Mouse (Mus musculus) skeletal muscle tissue, adult 2 months (tissue): ENCODE results near the gene Rnf144b.

Experiments used
- DNase-seq: peaks from one replicate; pipeline ENCODE4 v3.0.0-alpha.2; 2012; ENCODE audit warnings: low read depth, low spot score

Rnf144b gene

DNA sequence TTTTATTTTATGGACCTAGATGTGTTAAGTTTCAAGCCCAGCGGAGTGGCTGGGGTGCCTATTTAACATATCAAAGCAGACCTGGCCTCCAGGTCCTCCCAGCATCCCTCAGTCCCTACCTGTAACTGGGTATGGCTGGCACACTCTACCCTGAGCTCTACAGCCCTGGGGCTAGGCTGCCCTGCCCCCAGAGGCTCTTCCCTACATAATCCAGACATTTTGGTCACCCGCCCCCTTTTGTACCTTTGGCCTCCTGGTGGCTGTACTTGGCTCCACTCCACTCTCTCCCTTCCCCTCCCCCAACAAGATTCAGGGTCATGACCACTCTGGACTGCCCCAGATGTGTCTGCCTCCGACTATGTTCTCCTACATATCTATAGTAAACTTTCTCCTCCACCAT is 2.0 kb downstream of the Rnf144b start:
- DNase-seq: no peak

DNA sequence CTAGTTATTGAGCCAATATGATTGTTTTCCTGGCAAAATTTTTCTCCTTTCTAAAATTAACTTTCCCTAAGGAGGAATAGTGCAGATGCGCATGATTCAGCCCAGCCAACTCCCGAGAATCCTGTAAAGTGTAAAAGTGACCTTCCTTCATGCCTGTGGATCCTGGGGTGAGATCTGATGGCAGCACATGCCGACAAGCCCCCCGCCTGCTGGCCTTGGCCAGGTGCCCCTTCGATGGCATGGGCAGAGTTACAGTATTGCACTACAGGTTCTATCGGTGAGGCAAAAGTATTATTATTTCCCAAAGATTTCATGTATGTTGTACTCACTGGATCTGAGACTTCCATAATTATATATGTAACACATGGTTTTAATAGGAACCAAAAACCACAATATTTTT is 2.5 kb downstream of the Rnf144b start:
- DNase-seq: no peak

GRCm38 (mm10) chr13:47125595-47125994 is 3.1 kb downstream of the Rnf144b start:
- no peak for DNase-seq

DNA sequence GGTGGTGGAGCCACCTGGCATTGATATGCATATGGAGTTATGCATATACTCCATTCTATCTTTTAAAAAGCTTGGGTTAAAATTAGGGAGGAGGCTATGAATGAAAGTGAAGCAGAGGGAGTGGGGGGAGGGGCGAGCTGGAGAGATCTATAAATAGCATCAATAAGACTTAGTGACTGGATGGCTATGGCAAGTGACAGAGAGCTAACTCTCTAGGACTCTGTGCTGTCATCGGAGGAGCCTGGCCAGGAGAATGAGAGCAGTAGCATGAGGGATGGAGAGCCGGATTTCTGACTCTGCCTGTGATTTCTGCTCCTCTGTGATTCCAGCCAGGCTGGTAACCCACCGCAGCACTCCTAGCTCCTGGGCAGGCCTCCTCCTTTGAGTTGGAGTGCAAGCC is 6.6 kb downstream of the Rnf144b start:
- no peak for DNase-seq

DNA sequence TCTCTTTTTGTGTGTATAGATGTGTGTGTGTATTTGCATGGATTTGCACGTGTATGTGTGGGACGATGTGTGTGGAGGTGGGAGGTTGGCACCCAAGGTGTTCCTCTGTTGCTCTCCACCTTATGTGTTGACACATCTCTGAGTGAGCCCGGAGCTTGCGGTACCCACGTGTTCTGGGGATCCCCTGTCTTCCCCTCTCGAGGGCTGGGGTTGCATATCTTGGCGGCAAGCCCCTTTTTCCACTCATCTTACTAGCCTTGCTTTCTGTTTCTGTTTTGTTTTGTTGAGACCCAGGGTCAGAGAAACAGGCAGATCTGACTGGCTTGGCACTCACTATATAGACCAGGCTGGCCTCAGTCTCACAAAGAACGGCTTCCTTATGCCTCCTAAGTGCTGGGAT is 10.6 kb downstream of the Rnf144b start:
- no peak for DNase-seq

DNA sequence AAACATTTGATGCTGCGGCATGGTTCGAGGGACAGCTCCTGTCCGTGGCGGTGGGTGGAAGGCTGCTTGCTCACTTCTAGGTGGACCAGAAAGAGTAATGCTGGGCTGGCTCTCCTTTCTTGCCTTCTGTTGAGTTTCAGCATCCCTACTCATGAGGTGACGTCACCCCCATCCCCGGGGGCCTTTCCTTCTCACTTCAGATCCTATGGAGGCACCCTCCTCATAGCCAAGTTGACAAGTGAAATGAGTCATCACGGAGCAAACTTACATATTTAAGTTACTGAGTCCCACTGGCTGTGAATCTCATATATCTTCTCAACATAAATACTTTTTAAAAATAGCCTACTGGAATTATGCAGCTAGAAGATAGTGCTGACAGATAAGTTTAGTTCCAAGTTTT is 12.4 kb downstream of the Rnf144b start:
- no peak for DNase-seq

GRCm38 (mm10) chr13:47135741-47136140 is 13.3 kb downstream of the Rnf144b start:
- DNase-seq: no peak

DNA sequence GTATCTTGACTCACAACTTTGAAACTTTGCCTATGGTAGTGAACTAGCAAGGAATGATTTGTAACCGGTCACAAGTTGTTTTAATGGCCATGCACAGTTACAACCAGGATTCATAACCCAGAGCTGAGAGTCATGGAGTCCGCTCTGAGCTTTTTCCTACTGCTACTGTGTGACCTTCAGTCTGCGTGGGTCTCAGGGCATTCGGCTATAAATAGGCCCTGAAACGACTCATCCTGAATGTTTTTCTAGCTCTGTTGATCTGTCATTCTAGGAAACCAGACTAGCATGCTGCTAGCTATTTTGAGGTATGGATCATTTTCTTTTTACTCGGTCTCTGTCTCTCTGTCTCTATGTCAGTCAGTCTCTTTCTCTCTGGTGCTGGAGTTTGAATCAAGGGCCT is 20.3 kb downstream of the Rnf144b start:
- peak; percentile 74 for DNase-seq

- no peak for DNase-seq
Measured at GRCm38 (mm10) chr13:47145939-47146338, 23.5 kb downstream of the Rnf144b start.

DNA sequence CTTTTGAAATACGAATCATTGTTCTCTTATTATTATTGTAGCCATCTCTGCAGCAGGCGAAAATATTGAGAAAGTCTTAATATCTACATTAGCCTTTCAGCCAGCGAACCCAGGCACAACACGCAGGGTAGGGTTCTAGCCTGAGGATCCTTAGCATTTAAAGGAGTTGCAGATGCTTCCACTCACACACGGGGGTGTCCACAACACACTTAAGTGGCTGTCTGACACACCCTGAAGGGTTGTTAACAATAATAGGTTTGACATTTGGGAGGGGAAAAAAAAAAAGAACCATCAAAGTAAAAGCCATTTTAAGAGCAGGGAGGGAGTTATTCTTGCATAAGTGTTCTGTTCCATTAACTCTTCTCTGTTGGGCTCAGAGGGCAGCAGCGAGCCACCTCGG is 23.9 kb downstream of the Rnf144b start:
- DNase-seq: no peak

DNA sequence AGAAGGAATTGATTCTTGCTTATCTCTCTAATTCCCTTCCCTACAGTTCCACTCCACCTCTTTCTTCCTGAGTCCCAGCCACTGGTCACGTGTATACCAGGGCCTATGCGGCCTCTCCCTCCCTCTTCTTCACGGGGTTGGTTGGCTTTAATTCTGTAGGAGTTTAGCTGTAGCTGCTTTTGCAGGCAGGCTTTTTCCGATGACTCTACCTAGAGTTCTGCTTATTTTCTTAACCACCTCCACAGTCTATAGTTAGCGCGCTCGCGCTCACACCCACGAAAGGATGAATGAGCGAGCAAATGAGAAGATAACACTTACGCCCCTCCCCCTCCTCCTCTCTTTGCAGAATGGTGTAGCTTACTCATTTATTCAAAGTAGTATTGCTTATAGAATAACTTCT is 26.1 kb downstream of the Rnf144b start:
- no peak for DNase-seq

DNA sequence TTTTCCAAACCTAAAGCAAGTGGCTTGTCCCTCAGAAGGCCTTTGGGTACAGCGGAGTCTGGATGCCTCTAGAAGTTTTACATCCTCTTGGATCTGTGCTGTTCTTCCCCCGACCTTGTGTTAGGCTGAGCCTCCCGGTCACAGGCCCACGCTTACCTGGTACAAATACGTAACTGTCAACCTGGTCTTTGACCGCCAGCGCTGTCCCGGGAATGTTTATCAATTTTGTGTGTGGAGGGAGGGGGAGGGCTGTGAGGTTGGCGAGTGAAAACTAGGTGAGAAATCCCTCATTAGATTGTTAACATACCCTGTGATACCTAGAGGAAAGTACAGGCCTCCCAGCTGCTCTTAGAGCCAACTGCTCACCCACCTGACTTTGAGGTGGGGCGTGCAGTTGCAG is 27.5 kb downstream of the Rnf144b start:
- no peak for DNase-seq

DNA sequence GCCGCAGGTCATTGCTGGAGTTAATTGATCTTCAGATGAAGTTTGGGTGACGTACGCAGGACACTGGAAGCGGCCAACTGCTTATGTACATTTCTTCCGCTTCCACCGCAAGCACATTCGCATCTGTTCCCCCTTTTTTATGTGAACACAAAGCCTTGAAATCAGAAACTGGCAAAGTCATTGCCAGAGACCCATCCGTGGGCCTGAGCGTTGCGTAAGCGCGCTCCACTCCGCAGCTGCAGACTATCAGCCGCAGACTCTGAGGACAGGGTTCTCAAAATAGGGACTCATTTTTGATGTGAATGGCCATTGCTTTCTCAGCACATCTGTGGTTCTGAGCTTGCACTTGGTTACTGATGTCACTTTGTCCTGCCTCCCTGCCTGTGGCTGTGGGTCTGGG is 28.6 kb downstream of the Rnf144b start:
- no peak for DNase-seq

DNA sequence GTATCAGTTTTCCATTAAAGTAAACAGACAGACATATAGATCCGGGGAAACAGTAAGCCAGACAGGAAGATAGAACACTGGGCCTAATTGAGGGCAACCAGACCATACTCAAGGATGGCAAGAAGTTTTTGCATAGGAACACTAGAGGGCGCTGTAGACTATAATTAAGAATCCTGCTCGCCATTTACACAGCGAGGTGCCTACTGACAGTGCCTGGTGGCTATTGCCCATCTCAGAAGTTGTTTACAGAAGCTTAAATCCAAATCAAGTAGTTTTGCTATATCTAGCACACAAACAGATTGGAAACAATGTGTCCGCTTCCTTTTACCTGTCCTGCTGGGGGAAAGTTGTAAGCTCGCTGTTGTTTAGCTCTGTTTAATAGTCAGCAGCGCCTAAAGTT is 29.9 kb downstream of the Rnf144b start:
- DNase-seq: peak; percentile 75

- DNase-seq: no peak
Measured at GRCm38 (mm10) chr13:47153206-47153605, 30.8 kb downstream of the Rnf144b start.

GRCm38 (mm10) chr13:47154866-47155265 is 32.4 kb downstream of the Rnf144b start:
- no peak for DNase-seq

GRCm38 (mm10) chr13:47156841-47157240 is 34.4 kb downstream of the Rnf144b start:
- no peak for DNase-seq

DNA sequence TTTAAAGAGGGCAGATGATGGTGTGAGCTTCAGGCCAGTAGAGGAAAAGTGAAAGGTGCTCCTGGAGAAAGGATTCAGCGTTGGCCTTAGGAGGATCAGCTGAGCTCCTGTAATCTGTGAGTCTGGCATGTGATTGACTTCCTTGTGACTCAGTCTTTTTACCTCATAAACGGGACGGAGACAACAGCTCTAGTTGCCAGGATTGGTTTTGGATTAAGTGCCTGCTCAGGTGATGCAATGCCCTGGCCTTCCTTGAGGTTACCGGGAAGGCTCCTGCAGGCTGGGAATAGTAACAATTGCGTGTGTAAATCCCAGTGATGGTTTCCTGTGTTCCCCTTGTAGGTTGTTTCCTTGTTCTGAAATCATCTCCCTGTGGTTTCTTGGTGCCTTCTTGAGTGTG is 39.5 kb downstream of the Rnf144b start:
- no peak for DNase-seq

DNA sequence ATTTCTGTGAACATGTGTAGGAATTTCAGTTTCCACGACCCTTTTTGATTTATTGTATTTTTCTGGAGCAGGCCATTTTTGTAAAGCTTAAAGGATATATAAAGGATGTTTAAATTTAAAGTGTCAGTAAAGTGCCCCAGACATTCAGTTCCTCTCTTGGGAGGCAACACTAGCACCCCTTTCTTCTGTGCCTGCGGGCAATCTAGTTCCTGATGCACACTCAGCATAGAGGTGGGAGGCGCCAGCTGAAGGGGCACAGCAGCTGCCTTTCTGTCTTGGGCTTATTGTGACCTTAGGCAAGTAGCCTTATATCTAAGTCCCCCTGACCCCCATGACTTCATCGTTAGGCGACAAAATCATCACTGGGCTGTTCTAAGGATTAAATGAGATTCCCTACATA is 42.3 kb downstream of the Rnf144b start:
- DNase-seq: no peak

- no peak for DNase-seq
Measured at GRCm38 (mm10) chr13:47165261-47165660, 42.8 kb downstream of the Rnf144b start.

DNA sequence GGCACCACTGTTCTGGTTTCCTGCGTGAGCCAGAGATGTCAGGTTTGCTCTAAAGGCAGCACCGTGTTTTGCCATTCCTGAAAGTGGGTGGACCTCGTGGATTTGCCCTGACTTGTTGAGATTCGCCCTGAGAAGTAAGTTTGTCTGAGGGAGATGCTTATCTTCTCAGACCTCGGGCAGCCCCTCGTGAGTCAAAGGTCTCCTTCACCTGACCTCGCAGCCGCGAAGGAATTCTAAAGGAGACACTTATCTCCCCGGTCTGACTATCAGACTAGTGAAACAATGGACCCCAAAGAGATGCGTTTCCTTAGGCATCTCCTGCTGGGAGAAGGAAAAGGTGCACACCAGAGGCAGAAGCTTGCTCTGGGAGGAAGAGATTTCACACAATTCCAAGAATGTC is 46.0 kb downstream of the Rnf144b start:
- DNase-seq: no peak

DNA sequence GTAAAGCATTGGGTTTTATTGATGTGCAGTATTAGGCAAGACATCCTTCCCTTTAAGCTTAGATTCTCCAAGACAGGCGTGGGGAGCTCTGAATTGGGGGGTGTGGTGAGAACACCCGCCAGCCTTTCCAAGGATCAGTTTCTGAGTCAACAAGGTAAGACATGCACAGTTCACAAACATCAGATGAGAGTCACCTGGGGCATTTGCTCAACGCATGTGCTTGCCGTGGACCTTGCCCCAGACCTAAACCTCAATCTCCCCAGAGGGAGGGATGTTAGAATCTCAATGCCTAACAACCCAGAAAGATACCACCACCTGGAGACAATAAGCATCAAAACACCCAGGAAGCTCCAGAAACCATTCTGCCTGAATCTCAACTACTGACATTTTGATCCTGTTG is 47.6 kb downstream of the Rnf144b start:
- DNase-seq: no peak

DNA sequence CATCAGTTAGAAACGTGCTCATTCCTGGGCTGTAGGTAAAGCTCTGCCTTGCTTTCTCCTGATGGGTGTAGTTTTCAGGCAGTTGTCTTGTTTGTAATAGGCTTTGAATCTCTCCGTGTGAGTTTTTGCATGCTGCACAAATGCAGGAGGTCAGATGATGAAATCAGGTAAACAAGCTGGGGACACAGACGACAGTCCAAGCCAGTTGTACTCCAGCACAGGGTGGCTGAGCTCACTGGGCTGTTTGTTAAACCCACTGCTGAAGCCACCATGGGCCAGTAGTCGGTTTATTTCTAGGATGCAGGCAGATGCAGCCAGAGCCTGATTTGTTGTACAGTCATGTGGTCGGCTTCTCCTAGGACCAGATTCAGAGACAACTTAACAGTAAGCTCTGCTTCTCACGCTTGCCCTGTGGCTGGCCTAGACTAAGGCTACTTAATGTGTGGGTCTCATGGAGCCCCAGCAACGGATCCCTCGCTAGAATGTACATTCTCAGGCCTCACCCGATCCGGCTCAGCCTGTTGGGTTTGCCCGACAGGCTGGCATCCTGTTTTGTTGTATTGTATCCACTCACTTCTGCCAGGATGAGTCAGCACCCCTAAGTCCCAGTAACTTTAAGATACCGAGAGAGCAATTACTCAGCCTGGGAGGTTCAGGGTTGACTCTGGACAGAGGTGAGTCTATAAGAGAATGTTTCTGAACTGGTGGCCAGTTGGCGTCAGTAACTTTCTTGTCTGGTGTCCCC is 48.5 kb downstream of the Rnf144b start:
- no peak for DNase-seq

GRCm38 (mm10) chr13:47172891-47173290 is 50.4 kb downstream of the Rnf144b start:
- peak; percentile 44 for DNase-seq
